9 mouse cellular contexts compared by ENCODE assay signal in genomic region chr6:32397133-32397730, GRCm38 (mm10).
DNase-seq lines count a peak whose midpoint lies in the region; ATAC-seq and TF ChIP-seq lines count a peak whose summit lies in the region.
"Had no signal": no experiment of that assay in that cellular context is flagged by ENCODE, and none has a peak within 500 bp of the region (broad histone marks: within the 10 kb centered on the region; RNA-seq: fewer than 3 reads in every experiment).

No protein-coding gene starts in this region.

- no peaks in the 10 kb centered on the region for H3K36me3 ChIP-seq in forebrain, embryonic 15.5 days
- no peaks in the 10 kb centered on the region for H3K36me3 ChIP-seq in heart, embryonic 15.5 days

- peak; percentile 17 to 24 for DNase-seq in spleen, adult 18-20 months
- DNase-seq in spleen, adult 12 weeks (ENCODE audit: low spot score): no peak
- peak; percentile 96 to 97 for DNase-seq in kidney, postnatal 25 days
- peak; percentile 79 for DNase-seq in lung, adult 2 months
- peak; percentile 85 to 86 for DNase-seq in right cerebral cortex, postnatal 10 days (ENCODE audit: low spot score in 2 of 2)
- no peak for DNase-seq in thymus, postnatal 14 days

- no peaks in the 10 kb centered on the region for H3K9me3 ChIP-seq in forebrain, embryonic 15.5 days
- H3K9me3 ChIP-seq in heart, embryonic 15.5 days (replicated peaks): no peaks in the 10 kb centered on the region

- no peak for TF ChIP-seq CTCF in lung, adult 2 months (IDR thresholded peaks at IDR 0.05; ENCODE audit: insufficient read depth, low read length)

- H3K9ac ChIP-seq in forebrain, embryonic 15.5 days (replicated peaks): no peak overlapping the region
- no peak overlapping the region for H3K9ac ChIP-seq in heart, embryonic 15.5 days

- no peak overlapping the region for H3K4me2 ChIP-seq in forebrain, embryonic 15.5 days (replicated peaks)
- peak overlapping the region; percentile 19 for H3K4me2 ChIP-seq in heart, embryonic 15.5 days

- no peaks in the 10 kb centered on the region for H3K27me3 ChIP-seq in forebrain, embryonic 15.5 days
- H3K27me3 ChIP-seq in heart, embryonic 15.5 days: no peaks in the 10 kb centered on the region

- H3K4me3 ChIP-seq in forebrain, embryonic 15.5 days: no peak overlapping the region
- no peak overlapping the region for H3K4me3 ChIP-seq in heart, embryonic 15.5 days
- H3K4me3 ChIP-seq in lung, adult 2 months (replicated peaks; ENCODE audit: extremely low read depth, low read depth, low read length): no peak overlapping the region
- H3K4me3 ChIP-seq: erythroblast, embryonic 14.5 days had no signal

- peak overlapping the region; percentile 83 for H3K27ac ChIP-seq in forebrain, embryonic 15.5 days (replicated peaks)
- H3K27ac ChIP-seq in heart, embryonic 15.5 days: peak overlapping the region; percentile 89

- peaks cover 25% of the 10 kb centered on the region for H3K4me1 ChIP-seq in forebrain, embryonic 15.5 days
- peaks cover 29% of the 10 kb centered on the region for H3K4me1 ChIP-seq in heart, embryonic 15.5 days (replicated peaks)
- peaks cover 11% of the 10 kb centered on the region for H3K4me1 ChIP-seq in lung, adult 2 months (ENCODE audit: control insufficient read depth, insufficient read depth, low read length)

- TF ChIP-seq POLR2A in lung, adult 2 months (IDR thresholded peaks at IDR 0.05; ENCODE audit: borderline replicate concordance, extremely low read depth, low read depth, low read length): no peak

- peak; percentile 72 for ATAC-seq in forebrain, embryonic 15.5 days (replicated peaks)
- peak; percentile 89 for ATAC-seq in heart, embryonic 15.5 days (replicated peaks; ENCODE audit: insufficient number of reproducible peaks, insufficient read depth, low FRiP score, low read depth)

- WGBS in forebrain, embryonic 15.5 days: 19% methylated on average over 6 of the region's 6 CpGs
- 28% methylated on average over 6 of the region's 6 CpGs for WGBS in heart, embryonic 15.5 days
- 18% methylated on average over 6 of the region's 6 CpGs for WGBS in lung, adult 2 months

Comparison
In these comparisons a context has a peak if more than half of its experiments do, and no peak if none do; other contexts are left out.
1. DNase-seq: peak in spleen, adult 18-20 months (2 of 2), kidney, postnatal 25 days (2 of 2), lung, adult 2 months (single experiment) and right cerebral cortex, postnatal 10 days (2 of 2); none in spleen, adult 12 weeks (single experiment) and thymus, postnatal 14 days (single experiment).